Mouse (Mus musculus) megakaryocyte, embryonic 14.5 days (primary cell): ENCODE measurements around the gene Mtfr2.

Source experiments
- FLI1 ChIP-seq: IDR thresholded peaks from 2 replicates; pipeline ENCODE4 v1.6.1; 2012; ENCODE audit warnings: low read length, inconsistent platforms, mixed read lengths
- GATA1 ChIP-seq: IDR thresholded peaks from 3 replicates; pipeline ENCODE4 v1.6.1; 2012; ENCODE audit warnings: mixed read lengths, low read length, inconsistent platforms, borderline replicate concordance

DNA sequence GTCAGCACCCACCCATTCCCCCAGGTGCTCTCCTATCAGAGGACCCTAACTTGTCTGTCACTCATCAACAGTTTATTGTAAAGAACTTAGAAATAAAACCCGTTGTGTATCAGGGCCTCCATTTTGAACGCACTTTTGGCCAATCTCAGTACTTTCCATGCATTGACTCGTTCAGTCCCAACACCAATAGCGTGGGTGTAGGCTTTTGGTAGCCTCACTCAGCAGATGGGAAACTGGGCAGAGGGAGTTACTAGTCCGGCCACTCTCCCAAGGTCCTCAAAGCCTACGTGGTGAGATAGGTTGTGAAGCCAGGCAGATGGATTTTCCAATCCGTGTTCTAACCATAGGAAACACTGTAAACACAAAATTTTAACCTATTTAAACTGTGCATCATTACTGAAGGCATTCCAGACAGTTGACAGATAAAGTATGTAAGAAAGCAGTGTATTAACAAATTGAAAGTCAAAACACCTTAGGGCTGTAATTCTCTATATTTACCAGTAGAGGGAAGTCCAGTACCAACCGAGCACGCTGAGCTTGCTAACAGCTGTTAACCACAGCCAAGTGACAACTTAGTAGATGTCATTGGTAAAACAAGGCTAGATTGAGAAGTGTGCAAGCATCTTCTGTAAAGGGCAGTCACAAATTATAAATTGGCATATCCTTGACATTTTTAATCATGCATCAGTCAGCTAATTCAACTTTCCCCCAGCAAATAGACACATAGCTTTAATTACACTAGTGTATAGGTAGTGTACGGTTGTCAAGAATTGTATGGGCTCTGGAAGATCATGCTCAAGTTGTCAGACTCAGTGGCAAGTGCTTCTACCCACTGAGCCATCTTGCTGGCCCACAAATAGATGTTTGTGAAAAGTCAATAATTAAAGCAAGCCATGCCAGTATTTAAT, 14.2 kb downstream of the Mtfr2 start:
- no peak for TF ChIP-seq GATA1
- no peak for TF ChIP-seq FLI1
